Mouse (Mus musculus) right cerebral cortex, postnatal 10 days (tissue): ENCODE results near the gene Slc43a2.
"Not testable (repeated sequence)": the region's sequence is repeated elsewhere in the genome, so short reads cannot be mapped to it uniquely, and the experiment has no call there.

ENCODE experiments used
- DNase-seq, 2 experiments: peaks; one replicate each; pipeline ENCODE4 v3.0.0; 2021; ENCODE audit warnings: low spot score in 2 of 2

Gene Slc43a2

DNA sequence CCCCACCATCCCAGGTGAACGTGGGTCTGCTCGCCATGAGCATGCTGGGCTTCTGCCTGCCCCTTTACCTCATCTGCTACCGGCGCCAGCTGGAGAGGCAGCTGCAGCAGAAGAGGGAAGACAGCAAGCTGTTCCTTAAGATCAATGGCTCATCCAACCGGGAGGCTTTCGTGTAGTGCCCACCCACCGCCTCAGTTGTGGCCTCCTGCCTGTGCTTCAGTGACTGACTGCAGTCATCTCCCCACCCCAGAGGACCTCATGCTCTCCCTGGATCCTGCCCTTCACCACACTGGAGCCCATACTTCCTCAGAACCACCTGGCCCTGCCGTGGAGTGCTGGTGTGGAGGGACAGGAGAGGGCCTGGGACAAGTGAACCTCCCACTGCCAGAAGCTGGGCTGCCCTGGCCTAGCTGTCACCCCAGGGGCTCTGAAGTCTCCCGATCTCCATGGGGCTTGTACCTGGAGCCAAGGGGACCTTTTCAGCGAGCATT, 40.9 kb downstream of the Slc43a2 start:
- peak; percentile 58 to 68 for DNase-seq

DNA sequence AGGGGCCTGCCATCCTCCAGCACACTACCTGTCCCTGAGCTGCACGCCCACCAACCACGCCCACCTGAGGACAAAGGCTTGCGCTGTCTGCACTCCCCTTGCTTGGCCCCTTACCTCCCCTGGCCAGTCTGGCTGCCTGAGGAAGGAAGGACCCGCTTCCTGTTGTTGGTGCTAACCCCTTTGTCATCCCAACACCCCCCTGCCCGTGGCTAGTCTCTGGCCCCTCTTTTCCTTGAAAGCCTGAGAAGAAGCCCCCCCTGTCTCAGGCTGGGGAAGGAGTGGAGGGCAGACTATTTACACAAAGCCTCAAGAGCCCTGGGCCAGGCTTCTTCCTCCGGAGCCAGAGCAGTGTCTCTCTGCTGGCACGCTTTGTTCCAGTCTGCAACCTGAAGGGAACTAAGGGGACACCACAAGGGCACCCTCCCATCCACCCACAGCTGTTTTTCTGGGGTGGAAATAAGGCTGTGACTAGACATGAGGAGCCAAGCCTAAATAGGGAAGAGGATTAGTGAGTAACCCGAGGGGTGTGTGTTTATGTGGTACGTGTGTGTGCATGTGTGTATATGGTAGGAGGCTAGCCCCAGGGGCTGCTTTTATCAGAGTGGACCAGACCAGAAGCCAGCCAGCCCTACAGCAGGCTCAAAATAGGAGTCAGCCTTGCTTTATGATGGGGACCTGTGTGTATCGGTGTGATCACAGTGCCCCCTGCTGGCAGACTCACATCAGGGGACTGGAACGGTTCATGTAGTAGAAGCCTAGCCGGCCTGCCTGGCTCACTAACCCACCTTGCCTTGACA, 41.6 kb downstream of the Slc43a2 start:
- DNase-seq, result peak; percentile 93 to 96

DNA sequence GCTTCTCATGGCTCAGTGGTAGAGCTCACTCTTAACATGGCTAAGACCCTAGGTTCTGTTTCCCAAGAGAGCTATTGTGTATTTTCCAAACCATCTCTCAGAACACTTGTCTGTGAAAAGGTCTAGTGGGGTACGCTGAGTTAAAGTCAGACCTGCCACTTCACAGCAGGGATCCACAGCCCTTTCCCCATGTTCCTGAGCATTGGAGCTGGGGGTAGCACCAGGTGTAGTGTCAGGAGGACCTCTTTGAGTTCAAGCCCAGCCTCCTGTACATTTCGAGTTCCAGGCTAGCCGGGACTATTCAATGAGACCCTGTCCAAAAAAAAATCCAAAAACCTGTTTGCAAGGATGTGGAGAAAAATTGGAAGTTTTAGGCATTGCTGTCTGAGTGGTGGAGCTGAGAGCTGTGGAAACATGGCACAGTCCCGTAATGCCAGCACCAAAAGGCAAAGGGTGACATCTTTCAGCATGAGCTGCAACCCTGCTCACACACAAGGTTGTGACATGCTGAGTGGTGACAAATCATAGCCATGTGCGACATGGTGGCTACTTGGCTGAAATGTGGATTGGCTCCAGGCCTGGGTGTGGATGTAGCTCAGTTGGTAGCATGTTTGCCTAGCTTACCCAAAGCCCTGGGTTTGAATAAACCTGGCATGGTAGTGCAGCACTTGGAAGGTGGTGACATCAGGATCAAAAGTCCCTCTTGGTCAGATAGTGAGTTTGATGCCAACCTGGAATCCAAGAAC, 43.1 kb downstream of the Slc43a2 start:
- no peak for DNase-seq

DNA sequence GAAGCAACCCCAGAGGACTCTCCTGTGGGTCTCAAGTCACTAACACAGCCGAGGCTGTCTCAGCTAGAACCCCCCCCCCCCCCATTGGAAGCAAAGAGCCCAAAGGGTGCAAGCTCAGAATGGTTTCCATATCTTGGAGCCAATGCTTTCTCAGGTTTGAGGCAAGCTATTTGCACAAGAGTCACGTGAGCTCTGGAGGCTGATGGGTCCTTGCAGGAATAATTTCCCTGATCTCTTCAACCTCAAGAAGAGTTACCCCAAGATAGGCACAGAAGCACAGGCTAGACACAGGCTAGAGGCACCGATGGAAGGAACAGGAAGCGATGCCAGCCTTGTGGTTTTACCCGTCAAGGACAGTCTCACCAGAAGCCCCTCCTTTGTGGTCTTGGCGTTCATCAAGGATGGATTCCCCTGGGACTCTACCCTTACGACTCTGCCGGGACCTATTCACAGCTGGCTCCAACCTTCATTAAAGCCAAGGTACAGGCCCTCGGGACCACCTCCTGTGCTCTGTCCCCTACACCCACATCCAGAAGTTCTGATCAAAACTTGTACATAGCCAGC, 44.1 kb downstream of the Slc43a2 start:
- no peak for DNase-seq

DNA sequence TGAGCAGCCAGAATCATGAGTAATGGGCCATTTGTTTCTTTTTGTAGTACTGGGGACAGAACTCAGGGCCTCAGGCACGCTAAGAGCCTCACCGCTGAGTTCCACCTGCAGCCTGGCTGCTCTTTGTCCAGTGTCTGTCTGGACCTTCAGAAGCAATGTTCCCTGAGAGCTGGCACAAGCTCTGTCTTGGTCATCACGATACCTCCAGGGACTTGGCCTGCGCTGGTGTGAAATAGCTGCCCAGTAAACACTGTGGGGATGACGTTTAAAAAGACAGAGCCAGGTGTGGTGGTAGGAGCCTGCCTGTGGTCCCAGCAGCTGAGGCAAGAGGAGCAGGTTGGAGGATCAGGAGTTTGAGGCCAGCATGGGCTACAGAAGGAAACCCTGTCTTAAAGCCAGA, 47.1 kb downstream of the Slc43a2 start:
- no peak for DNase-seq

DNA sequence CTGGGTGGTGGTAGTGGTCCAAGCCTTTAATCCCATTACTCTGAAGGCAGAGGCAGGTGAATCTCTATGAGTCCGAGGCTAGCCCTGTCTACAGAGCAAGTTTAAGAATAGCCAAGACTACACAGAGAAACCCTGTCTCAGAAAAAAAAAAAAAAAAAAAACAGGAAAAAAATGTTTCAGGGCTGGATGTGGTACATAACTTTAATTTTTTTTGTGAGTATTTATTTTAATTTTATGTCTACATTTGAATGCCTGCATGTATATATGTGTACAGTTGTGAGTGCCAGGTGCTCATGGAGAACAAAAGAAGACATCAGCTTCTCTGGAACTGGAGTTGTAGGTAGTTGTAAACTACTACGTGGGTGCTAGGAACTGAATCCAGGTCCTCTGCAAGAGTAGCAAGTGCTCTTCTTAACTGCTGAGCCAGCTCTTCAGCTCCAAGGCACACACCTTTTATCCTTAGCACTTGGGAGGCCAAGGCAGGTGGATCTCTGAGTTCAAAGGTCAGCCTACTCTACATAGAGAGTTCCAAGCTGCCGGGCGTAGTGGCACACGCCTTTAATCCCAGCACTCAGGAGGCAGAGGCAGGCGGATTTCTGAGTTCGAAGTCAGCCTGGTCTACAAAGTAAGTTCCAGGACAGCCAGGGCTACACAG, 50.1 kb downstream of the Slc43a2 start:
- DNase-seq, result no peak

DNA sequence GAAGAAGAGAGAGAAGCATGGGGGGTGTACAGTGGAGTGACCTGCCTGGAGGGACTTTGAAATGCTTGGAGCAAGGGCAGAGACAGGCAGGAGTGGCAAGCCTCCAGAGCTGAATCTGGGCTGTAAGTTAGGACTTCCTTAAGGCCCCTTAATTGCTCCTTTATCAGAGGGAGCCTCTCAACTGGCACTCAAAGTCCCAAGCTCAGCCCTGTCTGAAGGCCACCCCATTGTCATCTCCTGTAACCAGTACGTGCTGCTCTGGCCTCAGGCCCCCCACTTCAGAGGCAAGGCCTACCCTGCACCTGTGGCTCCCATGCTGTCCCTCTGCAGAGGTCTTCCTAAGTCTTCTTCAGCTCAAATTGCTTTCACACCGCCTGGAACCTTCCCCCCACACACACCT, 52.0 kb downstream of the Slc43a2 start:
- no peak for DNase-seq

DNA sequence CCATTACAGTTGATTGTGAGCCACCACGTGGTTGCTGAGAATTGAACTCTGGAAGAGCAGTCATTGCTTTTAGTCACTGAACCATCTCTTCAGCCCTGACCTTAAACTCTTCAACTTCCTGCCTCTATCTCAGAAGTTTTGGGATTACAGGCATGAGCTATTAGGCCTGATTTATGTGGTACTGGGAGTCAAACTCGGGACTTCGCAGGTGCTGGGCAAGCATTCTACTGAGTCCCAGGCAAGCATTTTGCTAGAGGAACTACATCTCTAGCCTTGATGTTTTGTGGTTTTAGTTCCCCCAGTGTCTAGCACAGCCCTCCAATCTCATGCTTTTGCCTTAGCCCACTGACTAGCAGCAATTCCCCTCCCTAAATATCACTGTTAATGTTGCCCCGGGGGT, 53.6 kb downstream of the Slc43a2 start:
- no peak for DNase-seq

DNA sequence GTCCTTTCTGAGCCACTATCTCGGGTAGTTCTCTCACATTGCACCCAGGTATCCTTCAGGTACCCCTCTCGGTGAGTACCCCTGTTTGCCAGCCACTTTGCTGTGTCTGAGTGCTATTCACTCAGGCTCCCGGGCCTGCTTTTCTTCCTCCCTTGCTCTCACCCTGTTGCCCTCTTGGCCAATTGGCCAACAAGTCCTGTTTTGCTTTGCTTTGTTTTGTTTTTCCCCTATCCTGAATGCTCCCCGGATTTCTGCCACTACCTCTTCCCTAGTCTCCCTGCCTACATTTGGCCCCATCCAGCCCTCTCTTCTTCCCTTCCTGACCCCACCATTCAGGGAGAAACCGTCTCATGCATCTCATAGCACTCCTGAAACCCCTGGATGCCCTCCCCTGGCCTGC, 54.5 kb downstream of the Slc43a2 start:
- DNase-seq, result no peak

DNA sequence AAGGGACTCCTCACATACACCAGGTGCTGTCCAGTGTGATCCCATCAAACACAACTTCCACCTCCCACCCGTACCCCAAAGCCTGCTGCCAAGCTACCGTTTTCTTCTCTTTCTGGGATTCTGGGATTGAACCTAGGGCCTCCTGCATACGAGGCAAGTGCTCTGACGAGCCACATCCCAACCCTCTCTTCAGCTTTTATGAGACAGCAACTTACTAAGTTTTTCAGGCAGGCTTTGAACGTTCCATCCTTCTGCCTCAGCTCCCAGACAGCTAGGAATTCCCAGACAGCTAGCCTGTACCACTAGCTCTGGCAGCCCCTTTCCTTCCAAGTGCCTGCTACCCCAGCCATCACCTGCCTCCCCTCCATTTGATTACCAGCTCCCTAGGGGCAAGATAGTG, 55.5 kb downstream of the Slc43a2 start:
- no peak for DNase-seq

DNA sequence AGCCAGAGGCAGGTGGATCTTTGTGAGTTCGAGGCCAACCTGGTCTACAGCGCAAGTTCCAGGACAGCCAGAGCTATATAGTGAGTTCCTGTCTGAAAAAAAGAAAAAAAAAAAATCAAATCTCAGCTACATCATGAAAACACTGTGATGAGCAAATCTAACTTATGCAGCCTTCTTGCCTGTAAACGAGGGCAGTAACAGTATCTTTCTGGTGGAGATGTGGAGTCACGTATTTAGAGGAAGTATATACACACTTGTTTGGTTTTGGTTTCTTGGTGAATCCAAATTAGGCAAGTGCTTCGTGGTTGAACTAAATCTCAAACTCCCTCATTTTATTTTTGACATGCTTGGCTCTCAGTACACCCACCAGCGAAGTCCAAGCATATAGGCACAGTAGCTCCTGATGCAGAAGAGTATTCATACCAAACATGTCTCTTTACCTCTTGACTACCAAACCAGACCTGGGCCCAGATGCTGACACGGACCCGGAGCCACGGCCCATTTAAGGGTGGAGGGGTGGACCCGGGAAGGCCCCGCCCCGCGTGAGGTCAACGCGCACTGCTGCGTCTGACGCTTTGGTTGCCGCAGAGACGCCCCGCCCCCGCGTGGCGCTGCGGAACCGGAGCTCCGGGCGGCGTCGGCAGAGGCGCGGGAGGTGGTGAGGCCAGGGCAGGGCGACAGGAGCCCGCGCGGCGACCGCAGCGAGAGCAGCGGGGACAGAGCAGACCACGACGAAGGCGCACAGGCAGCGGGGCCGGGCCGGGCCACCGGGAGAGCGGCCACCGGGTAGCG, 56.2 kb downstream of the Slc43a2 start, which contains the start of gene Pitpna:
TSS of gene Pitpna (plus strand) at position 605 of the 792 bp plus-strand sequence.
- peak; percentile 97 for DNase-seq

DNA sequence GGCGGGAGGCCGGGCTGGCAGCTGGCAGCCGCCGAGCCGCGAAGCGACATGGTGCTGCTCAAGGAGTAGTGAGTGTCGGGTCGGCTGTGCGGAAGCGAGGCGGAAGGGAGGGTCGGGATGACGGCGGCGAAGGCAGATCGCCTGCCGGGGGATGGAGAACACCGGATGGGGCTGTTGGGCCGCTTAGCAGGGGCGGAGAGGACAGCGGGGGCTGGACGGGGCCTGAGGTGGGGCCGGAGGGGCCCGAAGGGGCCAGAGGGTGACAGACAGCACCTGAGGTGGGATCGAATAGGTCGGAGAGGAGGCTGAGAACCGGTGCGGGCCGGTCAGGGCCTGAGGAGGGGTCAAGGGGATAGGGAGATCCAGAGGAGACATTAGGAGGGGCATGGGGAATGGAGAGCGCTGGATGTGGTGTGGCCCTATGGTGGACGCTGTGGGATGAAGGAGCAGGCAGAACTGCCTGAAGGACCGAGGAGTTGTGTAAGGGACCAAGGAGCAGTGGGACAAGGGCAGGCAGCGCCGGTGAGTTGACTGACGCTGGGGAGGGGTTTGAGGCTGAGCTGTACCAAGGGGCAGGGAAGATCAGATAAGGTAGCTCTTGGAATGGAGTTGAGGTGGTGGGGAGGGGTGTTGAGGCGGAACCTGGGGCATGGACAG, 56.9 kb downstream of the Slc43a2 start:
- DNase-seq, result no peak

DNA sequence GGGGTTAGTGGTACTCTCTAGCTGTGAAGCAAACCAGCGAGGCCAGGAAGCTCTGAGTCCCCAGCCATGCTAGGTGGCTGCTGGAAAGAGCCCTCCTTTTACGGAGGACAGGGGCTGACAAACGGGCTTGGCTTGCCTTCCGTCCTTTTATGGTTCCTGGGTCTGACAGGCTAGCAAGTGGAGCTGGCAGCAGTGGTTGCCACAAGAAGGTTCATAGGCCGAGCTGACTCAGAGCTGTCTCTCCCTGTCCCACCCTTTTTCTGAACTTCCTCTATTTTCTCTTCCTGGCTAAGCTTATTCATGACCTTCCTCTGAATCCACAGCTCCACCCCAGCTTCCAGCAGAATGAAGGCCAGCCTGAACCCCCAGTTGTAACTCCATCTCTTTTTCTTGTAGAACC, 61.1 kb downstream of the Slc43a2 start:
- no peak for DNase-seq

DNA sequence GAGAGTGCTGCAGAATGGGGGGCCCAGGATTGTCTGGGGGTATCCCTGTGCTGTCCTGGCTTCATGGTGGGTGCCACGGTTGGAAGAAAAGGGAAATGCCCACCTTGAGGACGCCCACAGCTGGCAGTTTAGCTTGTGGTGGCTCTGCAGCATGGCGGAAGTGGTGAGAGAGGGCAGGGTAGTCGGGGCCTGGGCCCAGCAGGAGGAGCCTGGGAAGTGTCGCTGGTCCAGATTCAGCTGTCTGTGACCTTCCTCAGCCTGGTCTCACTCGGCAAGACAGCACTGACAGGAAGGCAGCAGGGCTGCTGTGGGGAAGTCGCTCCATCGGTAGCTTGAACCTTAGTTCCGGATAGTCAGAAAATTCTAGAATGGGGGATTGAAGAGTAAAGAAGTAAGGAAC, 62.9 kb downstream of the Slc43a2 start:
- no peak for DNase-seq

DNA sequence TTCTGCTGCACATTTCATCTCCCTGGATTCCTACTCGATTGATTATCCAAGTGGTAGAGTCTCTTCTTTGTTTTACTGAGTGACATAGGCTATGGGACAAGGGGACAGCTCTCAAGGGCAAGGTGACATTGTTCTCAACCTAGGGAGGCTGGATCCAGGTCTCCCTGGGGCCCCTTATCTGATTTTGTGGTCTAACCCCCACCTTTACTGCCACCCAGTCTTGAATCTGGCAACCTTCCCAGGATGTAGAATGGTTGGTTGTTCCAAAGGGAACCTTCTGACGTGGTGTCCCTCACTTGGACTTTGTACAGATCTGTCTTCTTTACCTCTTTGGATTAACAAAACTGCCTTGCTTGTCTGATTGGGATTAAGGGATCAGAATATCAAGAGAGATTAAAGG, 63.9 kb downstream of the Slc43a2 start:
- DNase-seq, result no peak

DNA sequence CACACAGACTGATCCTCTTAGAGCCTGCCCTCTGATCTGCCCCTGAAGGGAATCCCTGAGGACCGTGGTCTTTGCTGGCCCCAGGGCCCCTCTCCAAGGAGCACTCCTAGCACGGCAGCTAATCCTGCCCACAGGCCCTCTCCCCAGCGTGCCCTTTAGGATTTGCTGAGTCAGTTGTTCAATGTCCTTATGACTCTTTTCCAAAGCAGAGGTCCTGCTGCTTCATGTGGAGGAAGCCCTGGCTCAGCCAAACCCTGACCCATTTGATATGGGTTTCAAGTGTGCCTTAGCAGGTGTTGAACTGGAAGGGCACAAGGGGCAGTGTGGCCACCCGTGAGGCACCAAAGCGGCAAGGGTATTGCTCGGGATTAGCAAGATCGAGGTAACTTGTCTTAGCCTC, 64.3 kb downstream of the Slc43a2 start:
- DNase-seq, result no peak

DNA sequence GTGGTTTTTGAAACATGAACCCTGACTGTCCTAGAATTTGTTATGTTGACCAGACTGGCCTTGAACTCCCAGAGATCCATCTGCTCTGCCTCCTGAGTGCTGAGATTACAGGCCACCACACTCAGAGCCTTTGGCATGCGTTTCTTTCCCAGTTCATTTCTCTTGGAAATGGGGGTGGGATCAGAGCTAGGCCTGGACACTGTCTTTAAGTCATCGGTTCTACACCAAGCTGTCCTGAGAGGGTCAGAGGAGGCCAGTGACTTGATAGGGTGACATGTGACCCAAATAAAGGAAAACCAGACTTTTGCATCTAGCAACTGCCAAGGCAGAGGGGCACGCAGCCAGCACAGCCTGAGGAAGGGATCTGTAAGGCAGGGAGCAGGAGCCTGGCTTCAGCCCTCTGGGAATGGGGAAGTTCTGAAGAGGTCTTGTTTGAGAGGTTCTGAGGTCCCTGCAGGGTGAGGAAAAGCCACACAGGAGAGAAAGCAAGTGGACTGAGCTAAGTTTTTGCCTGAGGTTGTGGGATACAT, 65.3 kb downstream of the Slc43a2 start:
- no peak for DNase-seq

DNA sequence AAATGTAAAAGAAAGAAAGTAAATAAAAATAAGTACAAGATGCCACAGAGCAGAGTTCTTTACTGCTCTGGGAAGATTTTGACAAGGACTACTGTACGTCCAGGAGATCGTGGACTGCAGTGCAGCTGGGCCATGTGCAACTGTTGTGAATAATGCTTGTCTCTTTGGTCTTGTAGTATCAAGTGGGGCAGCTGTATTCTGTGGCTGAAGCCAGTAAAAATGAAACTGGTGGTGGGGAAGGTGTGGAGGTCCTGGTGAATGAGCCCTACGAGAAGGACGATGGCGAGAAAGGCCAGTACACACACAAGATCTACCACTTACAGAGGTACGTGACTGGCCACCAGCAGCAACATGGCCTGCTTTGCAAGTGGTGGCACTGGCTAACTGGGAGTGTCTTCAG, 66.5 kb downstream of the Slc43a2 start:
- no peak for DNase-seq

DNA sequence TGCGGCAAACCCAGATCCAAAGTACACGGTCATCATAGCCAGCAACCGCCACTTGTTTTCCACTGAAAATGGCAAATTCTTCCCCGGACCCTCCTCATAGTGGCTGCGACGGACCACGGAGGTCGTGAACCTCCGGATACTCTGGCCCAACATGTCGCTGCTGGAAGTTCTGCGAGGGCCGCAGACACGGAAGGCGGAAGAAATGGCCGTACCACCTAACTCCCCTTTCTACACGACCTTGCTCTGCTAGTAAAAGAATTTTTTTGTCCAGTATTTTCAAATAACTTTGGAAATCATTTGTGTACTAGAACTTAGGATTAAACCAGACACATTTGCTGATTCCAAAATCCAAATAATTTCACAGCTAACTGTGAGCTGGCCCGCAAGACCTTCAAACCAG, 68.3 kb downstream of the Slc43a2 start:
- not testable (repeated sequence) for DNase-seq

DNA sequence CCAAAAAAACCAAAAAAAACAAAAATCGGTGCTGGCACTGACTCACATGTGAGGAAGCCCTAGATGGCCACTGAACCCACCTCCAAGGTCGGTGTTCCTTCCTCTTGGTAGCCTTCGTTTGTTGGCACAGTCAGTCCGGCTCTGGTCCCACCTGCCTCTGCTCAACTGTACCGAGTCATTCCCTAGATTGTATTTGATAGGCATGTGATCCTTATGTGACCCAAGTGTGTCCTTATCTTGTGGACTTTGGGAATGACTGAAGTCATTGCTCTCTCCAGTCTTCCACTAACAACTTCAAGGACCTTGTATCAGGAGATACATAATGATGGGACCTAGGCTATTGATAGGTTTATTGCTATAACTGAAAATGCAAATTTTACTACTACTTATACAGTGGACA, 73.3 kb downstream of the Slc43a2 start:
- no peak for DNase-seq

DNA sequence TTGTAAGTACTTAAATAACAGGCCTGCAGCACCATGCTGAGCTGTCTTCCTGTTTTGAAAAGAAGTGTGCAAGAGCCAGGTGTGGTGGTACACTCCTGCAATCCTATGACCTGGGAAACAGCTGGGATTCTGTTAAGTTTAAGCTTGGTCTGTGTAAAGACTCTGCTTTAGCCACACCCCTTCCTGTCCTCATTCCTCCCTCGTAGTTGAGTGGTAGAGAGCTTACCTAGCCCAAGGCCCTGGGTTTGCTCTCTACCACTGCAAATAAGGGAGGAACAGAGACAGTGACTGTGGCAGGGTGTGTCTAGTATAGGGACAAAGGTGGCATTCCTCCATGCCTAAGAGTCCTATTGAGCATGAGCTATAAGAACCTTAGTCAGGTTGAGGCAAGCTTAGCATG, 73.8 kb downstream of the Slc43a2 start:
- no peak for DNase-seq
